Mouse (Mus musculus): ENCODE results near the gene Dusp22.

GRCm38 (mm10) chr13:30612079-30612794, 47.6 kb upstream of the Dusp22 start:
- TF ChIP-seq POLR2A (IDR thresholded peaks at IDR 0.05; ENCODE audit: borderline replicate concordance, control insufficient read depth, low read depth, low read length) (no peak), CTCF (IDR thresholded peaks at IDR 0.05; ENCODE audit: control insufficient read depth, insufficient read depth, low read length) (no peak)

Measured in bone marrow, adult 2 months (tissue).